Mouse (Mus musculus) c-Kit-positive CD71-positive TER-119-positive erythroid progenitor cells, embryonic 14.5 days (primary cell): ENCODE data around the gene Zyg11b.

ENCODE experiments used
- DNase-seq: peaks from one replicate; pipeline ENCODE4 v3.0.0-alpha.2; 2013; ENCODE audit warnings: low spot score

Gene Zyg11b

GRCm38 (mm10) chr4:108318649-108319615, 18.0 kb upstream of the Zyg11b start:
- no peak for DNase-seq

GRCm38 (mm10) chr4:108317656-108318605, 17.0 kb upstream of the Zyg11b start:
- DNase-seq: no peak

GRCm38 (mm10) chr4:108314041-108314440, 13.1 kb upstream of the Zyg11b start:
- DNase-seq: no peak

- no peak for DNase-seq
Measured at GRCm38 (mm10) chr4:108310706-108311105, 9.8 kb upstream of the Zyg11b start.

- DNase-seq: no peak
Measured at GRCm38 (mm10) chr4:108302296-108302890, 1.5 kb upstream of the Zyg11b start.

- DNase-seq: no peak
Measured at GRCm38 (mm10) chr4:108300266-108300665, 630 bp downstream of the Zyg11b start.

GRCm38 (mm10) chr4:108276973-108277372, 23.9 kb downstream of the Zyg11b start:
- no peak for DNase-seq

GRCm38 (mm10) chr4:108272286-108272685, 28.6 kb downstream of the Zyg11b start:
- DNase-seq: no peak

GRCm38 (mm10) chr4:108265774-108266173, 35.1 kb downstream of the Zyg11b start:
- no peak for DNase-seq

GRCm38 (mm10) chr4:108253317-108253716, 47.6 kb downstream of the Zyg11b start:
- DNase-seq: no peak

GRCm38 (mm10) chr4:108250501-108250900, 50.4 kb downstream of the Zyg11b start:
- DNase-seq: no peak

- no peak for DNase-seq
Measured at GRCm38 (mm10) chr4:108249314-108249713, 51.6 kb downstream of the Zyg11b start.

- DNase-seq: no peak
Measured at GRCm38 (mm10) chr4:108233654-108234053, 67.2 kb downstream of the Zyg11b start.

GRCm38 (mm10) chr4:108225341-108225872, 75.5 kb downstream of the Zyg11b start:
- no peak for DNase-seq

GRCm38 (mm10) chr4:108222507-108222906, 78.4 kb downstream of the Zyg11b start:
- no peak for DNase-seq

- DNase-seq: no peak
Measured at GRCm38 (mm10) chr4:108219019-108219418, 81.9 kb downstream of the Zyg11b start.

- DNase-seq: no peak
Measured at GRCm38 (mm10) chr4:108217332-108218179, 83.3 kb downstream of the Zyg11b start, which contains the start of gene Zyg11a. Zyg11a (minus strand) TSS chr4:108218048.

GRCm38 (mm10) chr4:108213023-108213422, 87.9 kb downstream of the Zyg11b start:
- DNase-seq: no peak

- no peak for DNase-seq
Measured at GRCm38 (mm10) chr4:108204629-108205028, 96.3 kb downstream of the Zyg11b start.

- DNase-seq: no peak
Measured at GRCm38 (mm10) chr4:108199236-108199635, 101.7 kb downstream of the Zyg11b start.
